Mouse (Mus musculus): ENCODE data around the gene Grasp.

The Grasp gene

GRCm38 (mm10) chr15:101224006-101224906, at the start of gene Grasp:
Gene Grasp (plus strand): TSS chr15:101224188.
- peak; percentile 91 to 93 for DNase-seq

GRCm38 (mm10) chr15:101174294-101175130, 49.5 kb upstream of the Grasp start:
- DNase-seq: peak in 1 of 2 experiments; percentile 64

- no peak for DNase-seq
Measured at GRCm38 (mm10) chr15:101175131-101175460, 48.9 kb upstream of the Grasp start.

- peak in 1 of 2 experiments; percentile 66 for DNase-seq
Measured at GRCm38 (mm10) chr15:101175613-101176283, 48.2 kb upstream of the Grasp start.

GRCm38 (mm10) chr15:101176284-101176680, 47.7 kb upstream of the Grasp start:
- DNase-seq: peak in 1 of 2 experiments; percentile 20

- DNase-seq: peak in 1 of 2 experiments; percentile 26
Measured at GRCm38 (mm10) chr15:101176795-101177691, 46.9 kb upstream of the Grasp start.

- DNase-seq: peak in 1 of 2 experiments; percentile 46
Measured at GRCm38 (mm10) chr15:101180363-101181105, 43.5 kb upstream of the Grasp start.

- DNase-seq: no peak
Measured at GRCm38 (mm10) chr15:101181106-101181466, 42.9 kb upstream of the Grasp start.

GRCm38 (mm10) chr15:101181500-101181899, 42.5 kb upstream of the Grasp start:
- peak; percentile 56 to 80 for DNase-seq

- no peak for DNase-seq
Measured at GRCm38 (mm10) chr15:101182676-101183075, 41.3 kb upstream of the Grasp start.

GRCm38 (mm10) chr15:101184300-101184699, 39.7 kb upstream of the Grasp start:
- no peak for DNase-seq

GRCm38 (mm10) chr15:101185549-101185948, 38.4 kb upstream of the Grasp start:
- DNase-seq: no peak

- DNase-seq: peak in 1 of 2 experiments; percentile 47
Measured at GRCm38 (mm10) chr15:101187907-101188306, 36.1 kb upstream of the Grasp start.

- no peak for DNase-seq
Measured at GRCm38 (mm10) chr15:101189981-101190761, 33.8 kb upstream of the Grasp start.

GRCm38 (mm10) chr15:101190762-101191150, 33.2 kb upstream of the Grasp start:
- no peak for DNase-seq

- no peak for DNase-seq
Measured at GRCm38 (mm10) chr15:101191459-101192259, 32.3 kb upstream of the Grasp start.

- no peak for DNase-seq
Measured at GRCm38 (mm10) chr15:101192260-101192640, 31.7 kb upstream of the Grasp start.

GRCm38 (mm10) chr15:101192651-101193050, 31.3 kb upstream of the Grasp start:
- DNase-seq: no peak

GRCm38 (mm10) chr15:101193971-101194370, 30.0 kb upstream of the Grasp start:
- DNase-seq: no peak
